Mouse (Mus musculus) cerebellum, adult 11-12 months (tissue): ENCODE results near the gene Coq8b.
A peak's percentile ranks its signal among the peaks of the same experiment; 100 is the strongest.

Experiments used
- DNase-seq: peaks from one replicate; pipeline ENCODE4 v3.0.0; 2022

Gene Coq8b

GRCm38 (mm10) chr7:27274916-27275315 lies 42.1 kb downstream of the Coq8b start:
- no peak for DNase-seq

GRCm38 (mm10) chr7:27276021-27276420 lies 43.2 kb downstream of the Coq8b start:
- DNase-seq: no peak

GRCm38 (mm10) chr7:27277191-27277590 lies 44.4 kb downstream of the Coq8b start:
- DNase-seq: no peak

GRCm38 (mm10) chr7:27281717-27282116 lies 48.9 kb downstream of the Coq8b start:
- DNase-seq: no peak

GRCm38 (mm10) chr7:27282225-27282624 lies 49.4 kb downstream of the Coq8b start:
- no peak for DNase-seq

GRCm38 (mm10) chr7:27284865-27285697 lies 52.3 kb downstream of the Coq8b start:
- no peak for DNase-seq

GRCm38 (mm10) chr7:27285698-27286066 lies 52.9 kb downstream of the Coq8b start:
- DNase-seq: no peak

- DNase-seq: no peak
Measured at GRCm38 (mm10) chr7:27288732-27289131, 55.9 kb downstream of the Coq8b start.

GRCm38 (mm10) chr7:27290555-27290954 lies 57.7 kb downstream of the Coq8b start:
- no peak for DNase-seq

- no peak for DNase-seq
Measured at GRCm38 (mm10) chr7:27291795-27292466, 59.1 kb downstream of the Coq8b start.

- no peak for DNase-seq
Measured at GRCm38 (mm10) chr7:27295956-27296355, 63.1 kb downstream of the Coq8b start.

- no peak for DNase-seq
Measured at GRCm38 (mm10) chr7:27296518-27296917, 63.7 kb downstream of the Coq8b start.

GRCm38 (mm10) chr7:27298033-27298610 lies 65.3 kb downstream of the Coq8b start:
- DNase-seq: no peak

GRCm38 (mm10) chr7:27298816-27299215 lies 66.0 kb downstream of the Coq8b start:
- peak; percentile 55 for DNase-seq

- no peak for DNase-seq
Measured at GRCm38 (mm10) chr7:27300351-27300750, 67.5 kb downstream of the Coq8b start.

GRCm38 (mm10) chr7:27300801-27301200 lies 68.0 kb downstream of the Coq8b start:
- no peak for DNase-seq

GRCm38 (mm10) chr7:27302172-27302571 lies 69.3 kb downstream of the Coq8b start:
- DNase-seq: peak; percentile 60

GRCm38 (mm10) chr7:27305091-27305730 lies 72.4 kb downstream of the Coq8b start:
- no peak for DNase-seq

GRCm38 (mm10) chr7:27306161-27307160 lies 73.6 kb downstream of the Coq8b start:
- no peak for DNase-seq

- no peak for DNase-seq
Measured at GRCm38 (mm10) chr7:27307551-27307950, 74.7 kb downstream of the Coq8b start.
